Mouse (Mus musculus) lung, adult 2 months (tissue): ENCODE measurements around the gene March10.

Experiments
- CTCF ChIP-seq: fragments of 200-500 bp; IDR thresholded peaks from 2 replicates; pipeline ENCODE4 v1.5.1; 2011; ENCODE audit warnings: mild to moderate bottlenecking, low read length, control low read depth; ENCODE audit not compliant: insufficient read depth
- POLR2A ChIP-seq: fragments of 200-500 bp; IDR thresholded peaks from 2 replicates; pipeline ENCODE4 v1.6.1; 2011; ENCODE audit warnings: low read depth, mild to moderate bottlenecking, control low read depth, low read length, borderline replicate concordance; ENCODE audit errors: extremely low read depth

DNA sequence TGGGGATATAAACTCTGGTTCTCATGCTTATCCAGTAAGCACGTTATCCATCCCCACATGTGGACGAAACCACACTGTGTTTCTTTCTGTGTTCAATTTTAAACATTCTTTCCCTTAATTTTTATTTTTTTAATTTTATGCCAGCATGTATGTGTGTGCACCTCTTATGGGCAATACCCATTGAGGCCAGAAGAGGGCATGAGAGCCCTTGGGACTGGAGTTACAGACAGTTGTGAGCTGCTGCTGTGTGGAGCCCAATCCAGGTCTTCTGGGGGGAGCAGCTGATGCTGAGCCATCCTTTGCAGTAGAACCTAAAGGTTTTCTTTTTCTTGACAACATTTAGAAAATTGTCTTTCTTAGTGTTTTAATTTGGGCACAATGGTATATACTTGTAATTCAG, 111.3 kb downstream of the March10 start:
- TF ChIP-seq CTCF = peak; percentile 61
- TF ChIP-seq POLR2A = no peak
